Mouse (Mus musculus): ENCODE data around the gene Cnot6.

- TF ChIP-seq CTCF (IDR thresholded peaks at IDR 0.05; ENCODE audit: insufficient read depth, low read length) = no peak
- TF ChIP-seq POLR2A (IDR thresholded peaks at IDR 0.05; ENCODE audit: borderline replicate concordance, extremely low read depth, low read depth, low read length) = no peak
These were observed 14.7 kb downstream of the Cnot6 start for GRCm38 (mm10) chr11:49697779-49698178.

All from lung, adult 2 months (tissue).